Mouse (Mus musculus) testis, adult 2 months (tissue): Measurements from ENCODE around the gene Ifna7.
"Not testable (repeated sequence)": the region's sequence is repeated elsewhere in the genome, so short reads cannot be mapped to it uniquely, and the experiment has no call there.

Experiments used
- CTCF ChIP-seq: fragments of 200-500 bp; IDR thresholded peaks from 2 replicates; pipeline ENCODE4 v1.5.1; 2012; ENCODE audit warnings: low read depth, mild to moderate bottlenecking, inconsistent platforms, low read length, moderate library complexity; ENCODE audit not compliant: control insufficient read depth, insufficient read depth, insufficient replicate concordance
- POLR2A ChIP-seq: fragments of 200-500 bp; IDR thresholded peaks from 2 replicates; pipeline ENCODE4 v1.6.1; 2012; ENCODE audit warnings: low read depth, mild to moderate bottlenecking, inconsistent platforms, low read length, moderate library complexity; ENCODE audit not compliant: control insufficient read depth

GRCm38 (mm10) chr4:88781831-88782230, 34.2 kb upstream of the Ifna7 start, which contains the start of gene Ifnz:
- not testable (repeated sequence) for TF ChIP-seq CTCF, POLR2A
